Mouse (Mus musculus): ENCODE data around the gene Trim9.

Trim9 gene

GRCm38 (mm10) chr12:70363016-70363415 lies 15.6 kb upstream of the Trim9 start:
- Histone ChIP-seq H3K36me3 (ENCODE audit: insufficient read depth, low read length) (no peaks in the 10 kb centered on the region), H3K4me1 (replicated peaks; ENCODE audit: low read depth, low read length) (peaks cover 21% of the 10 kb centered on the region; the same call in 1 of the 2 replicates), H3K27me3 (ENCODE audit: insufficient read depth, low read length) (peaks cover 18% of the 10 kb centered on the region), H3K4me3 (replicated peaks; ENCODE audit: low read length) (no peak overlapping the region), H3K9me3 (ENCODE audit: low read length) (no peaks in the 10 kb centered on the region)
- TF ChIP-seq NANOG (IDR thresholded peaks at IDR 0.05; ENCODE audit: borderline replicate concordance, low read length): no peak
- TF ChIP-seq CTCF (conservative IDR thresholded peaks at IDR 0.05; ENCODE audit: low read length): no peak
- TF ChIP-seq POU5F1 (IDR thresholded peaks at IDR 0.05; ENCODE audit: borderline replicate concordance, low read length): no peak

GRCm38 (mm10) chr12:70360276-70360675 lies 12.9 kb upstream of the Trim9 start:
- H3K4me3 ChIP-seq (replicated peaks; ENCODE audit: low read length): no peak overlapping the region
- peaks cover 17% of the 10 kb centered on the region; the same call in 1 of the 2 replicates for H3K4me1 ChIP-seq (replicated peaks; ENCODE audit: low read depth, low read length)
- H3K27me3 ChIP-seq (ENCODE audit: insufficient read depth, low read length): peaks cover 18% of the 10 kb centered on the region
- no peaks in the 10 kb centered on the region for H3K36me3 ChIP-seq (ENCODE audit: insufficient read depth, low read length)
- H3K9me3 ChIP-seq (ENCODE audit: low read length): no peaks in the 10 kb centered on the region
- TF ChIP-seq NANOG (IDR thresholded peaks at IDR 0.05; ENCODE audit: borderline replicate concordance, low read length): no peak
- no peak for TF ChIP-seq POU5F1 (IDR thresholded peaks at IDR 0.05; ENCODE audit: borderline replicate concordance, low read length)
- TF ChIP-seq CTCF (conservative IDR thresholded peaks at IDR 0.05; ENCODE audit: low read length): no peak

GRCm38 (mm10) chr12:70359443-70359842 lies 12.0 kb upstream of the Trim9 start:
- H3K9me3 ChIP-seq (ENCODE audit: low read length): no peaks in the 10 kb centered on the region
- peaks cover 17% of the 10 kb centered on the region; the same call in 1 of the 2 replicates for H3K4me1 ChIP-seq (replicated peaks; ENCODE audit: low read depth, low read length)
- no peak overlapping the region for H3K4me3 ChIP-seq (replicated peaks; ENCODE audit: low read length)
- no peaks in the 10 kb centered on the region for H3K36me3 ChIP-seq (ENCODE audit: insufficient read depth, low read length)
- TF ChIP-seq POU5F1 (IDR thresholded peaks at IDR 0.05; ENCODE audit: borderline replicate concordance, low read length) (no peak), CTCF (conservative IDR thresholded peaks at IDR 0.05; ENCODE audit: low read length) (no peak), NANOG (IDR thresholded peaks at IDR 0.05; ENCODE audit: borderline replicate concordance, low read length) (no peak)
- H3K27me3 ChIP-seq (ENCODE audit: insufficient read depth, low read length): peaks cover 18% of the 10 kb centered on the region

GRCm38 (mm10) chr12:70354926-70355325 lies 7.5 kb upstream of the Trim9 start:
- Histone ChIP-seq H3K4me3 (replicated peaks; ENCODE audit: low read length) (no peak overlapping the region), H3K4me1 (replicated peaks; ENCODE audit: low read depth, low read length) (peaks cover 11% of the 10 kb centered on the region; the same call in 1 of the 2 replicates), H3K27me3 (ENCODE audit: insufficient read depth, low read length) (peaks cover 19% of the 10 kb centered on the region), H3K36me3 (ENCODE audit: insufficient read depth, low read length) (no peaks in the 10 kb centered on the region), H3K9me3 (ENCODE audit: low read length) (no peaks in the 10 kb centered on the region)
- TF ChIP-seq CTCF (conservative IDR thresholded peaks at IDR 0.05; ENCODE audit: low read length): no peak
- no peak for TF ChIP-seq NANOG (IDR thresholded peaks at IDR 0.05; ENCODE audit: borderline replicate concordance, low read length)
- no peak for TF ChIP-seq POU5F1 (IDR thresholded peaks at IDR 0.05; ENCODE audit: borderline replicate concordance, low read length)

GRCm38 (mm10) chr12:70350490-70350889 lies 3.1 kb upstream of the Trim9 start:
- Histone ChIP-seq H3K36me3 (ENCODE audit: insufficient read depth, low read length) (no peaks in the 10 kb centered on the region), H3K4me1 (replicated peaks; ENCODE audit: low read depth, low read length) (peaks cover 21% of the 10 kb centered on the region), H3K27me3 (ENCODE audit: insufficient read depth, low read length) (peaks cover 30% of the 10 kb centered on the region), H3K9me3 (ENCODE audit: low read length) (no peaks in the 10 kb centered on the region), H3K4me3 (replicated peaks; ENCODE audit: low read length) (no peak overlapping the region)
- no peak for TF ChIP-seq CTCF (conservative IDR thresholded peaks at IDR 0.05; ENCODE audit: low read length)

GRCm38 (mm10) chr12:70349788-70350187 lies 2.4 kb upstream of the Trim9 start:
- H3K36me3 ChIP-seq (ENCODE audit: insufficient read depth, low read length): no peaks in the 10 kb centered on the region
- H3K4me1 ChIP-seq (replicated peaks; ENCODE audit: low read depth, low read length): peaks cover 21% of the 10 kb centered on the region
- H3K4me3 ChIP-seq (replicated peaks; ENCODE audit: low read length): no peak overlapping the region
- H3K27me3 ChIP-seq (ENCODE audit: insufficient read depth, low read length): peaks cover 37% of the 10 kb centered on the region
- TF ChIP-seq CTCF (conservative IDR thresholded peaks at IDR 0.05; ENCODE audit: low read length): no peak
- TF ChIP-seq NANOG (IDR thresholded peaks at IDR 0.05; ENCODE audit: borderline replicate concordance, low read length): no peak
- no peak for TF ChIP-seq POU5F1 (IDR thresholded peaks at IDR 0.05; ENCODE audit: borderline replicate concordance, low read length)
- no peaks in the 10 kb centered on the region for H3K9me3 ChIP-seq (ENCODE audit: low read length)

GRCm38 (mm10) chr12:70348026-70348425 lies 612 bp upstream of the Trim9 start:
- Histone ChIP-seq H3K4me1 (replicated peaks; ENCODE audit: low read depth, low read length) (peaks cover 21% of the 10 kb centered on the region), H3K27me3 (ENCODE audit: insufficient read depth, low read length) (peaks cover 42% of the 10 kb centered on the region), H3K4me3 (replicated peaks; ENCODE audit: low read length) (peak overlapping the region; percentile 89), H3K9me3 (ENCODE audit: low read length) (no peaks in the 10 kb centered on the region), H3K36me3 (ENCODE audit: insufficient read depth, low read length) (no peaks in the 10 kb centered on the region)
- TF ChIP-seq POU5F1 (IDR thresholded peaks at IDR 0.05; ENCODE audit: borderline replicate concordance, low read length): no peak
- TF ChIP-seq CTCF (conservative IDR thresholded peaks at IDR 0.05; ENCODE audit: low read length): no peak
- no peak for TF ChIP-seq NANOG (IDR thresholded peaks at IDR 0.05; ENCODE audit: borderline replicate concordance, low read length)

- Histone ChIP-seq H3K4me3 (replicated peaks; ENCODE audit: low read length) (peak overlapping the region; percentile 89), H3K27me3 (ENCODE audit: insufficient read depth, low read length) (peaks cover 42% of the 10 kb centered on the region), H3K36me3 (ENCODE audit: insufficient read depth, low read length) (no peaks in the 10 kb centered on the region), H3K4me1 (replicated peaks; ENCODE audit: low read depth, low read length) (peaks cover 21% of the 10 kb centered on the region), H3K9me3 (ENCODE audit: low read length) (no peaks in the 10 kb centered on the region)
- TF ChIP-seq CTCF (conservative IDR thresholded peaks at IDR 0.05; ENCODE audit: low read length) (peak; percentile 32), NANOG (IDR thresholded peaks at IDR 0.05; ENCODE audit: borderline replicate concordance, low read length) (no peak)
Observed at GRCm38 (mm10) chr12:70346139-70347026, 1.0 kb downstream of the Trim9 start.
